Mouse (Mus musculus) cortical plate, adult 2 months (tissue): ENCODE data around the gene Herc4. TPM values are rescaled to one million over a fixed set of nuclear protein-coding genes. Genes with fewer than 3 reads are reported as not detected.

Experiments used
- H3K27ac ChIP-seq: fragments of 200-500 bp; 2 replicates; pipeline ENCODE4 v1.5.1; 2012; ENCODE audit warnings: low read length, control low read depth, inconsistent platforms; ENCODE audit not compliant: insufficient read depth
- H3K4me1 ChIP-seq: fragments of 200-500 bp; 2 replicates; pipeline ENCODE4 v1.6.1; 2011; ENCODE audit warnings: low read length; ENCODE audit not compliant: control insufficient read depth, insufficient read depth
- H3K4me3 ChIP-seq: fragments of 200-500 bp; 2 replicates; pipeline ENCODE4 v1.5.1; 2011; ENCODE audit warnings: mild to moderate bottlenecking, low read length, control low read depth; ENCODE audit not compliant: insufficient read depth
- CTCF ChIP-seq: fragments of 200-500 bp; IDR thresholded peaks from 2 replicates; pipeline ENCODE4 v1.5.1; 2011; ENCODE audit warnings: mild to moderate bottlenecking, control low read depth, low read length; ENCODE audit not compliant: insufficient read depth; ENCODE audit errors: extremely low read depth
- POLR2A ChIP-seq: fragments of 200-500 bp; IDR thresholded peaks from 2 replicates; pipeline ENCODE4 v1.6.1; 2011; ENCODE audit warnings: mild to moderate bottlenecking, low read length, control low read depth; ENCODE audit not compliant: insufficient read depth; ENCODE audit errors: extremely low read depth
- polyA plus RNA-seq: library from polyadenylated mRNA; depleted of rRNA; stranded (reverse); fragments of >200 nt; gene quantifications from 2 replicates; pipeline ENCODE4 v1.2.3, GENCODE M21; 2012

Herc4 gene
- polyA plus RNA-seq, 1 experiment = 39.4 TPM

- H3K4me3 ChIP-seq = no peak overlapping the region; the same call in 1 of the 2 replicates
- TF ChIP-seq CTCF (no peak), POLR2A (no peak)
These were observed 2.2 kb downstream of the Herc4 start for GRCm38 (mm10) chr10:63245846-63246245.

GRCm38 (mm10) chr10:63247457-63247856 lies 3.8 kb downstream of the Herc4 start:
- Histone ChIP-seq H3K27ac (no peak overlapping the region), H3K4me3 (no peak overlapping the region), H3K4me1 (peaks cover 4% of the 10 kb centered on the region; the same call in 1 of the 2 replicates)
- TF ChIP-seq CTCF (no peak), POLR2A (no peak)

More at GRCm38 (mm10) chr10:63245846-63246245, 2.2 kb downstream of the Herc4 start:
- Histone ChIP-seq H3K27ac (no peak overlapping the region), H3K4me1 (peaks cover 4% of the 10 kb centered on the region; the same call in 1 of the 2 replicates)

- Histone ChIP-seq H3K27ac (no peak overlapping the region), H3K4me1 (peaks cover 4% of the 10 kb centered on the region; the same call in 1 of the 2 replicates), H3K4me3 (no peak overlapping the region)
- no peak for TF ChIP-seq CTCF
- no peak for TF ChIP-seq POLR2A
These were observed 4.8 kb downstream of the Herc4 start for GRCm38 (mm10) chr10:63248421-63248820.

GRCm38 (mm10) chr10:63258696-63259095 lies 15.1 kb downstream of the Herc4 start:
- no peaks in the 10 kb centered on the region for H3K4me1 ChIP-seq
- H3K4me3 ChIP-seq = no peak overlapping the region
- TF ChIP-seq CTCF = no peak
- TF ChIP-seq POLR2A = no peak
- H3K27ac ChIP-seq = no peak overlapping the region

GRCm38 (mm10) chr10:63259340-63259739 lies 15.7 kb downstream of the Herc4 start:
- no peak overlapping the region for H3K4me3 ChIP-seq
- no peak overlapping the region for H3K27ac ChIP-seq
- TF ChIP-seq POLR2A (no peak), CTCF (no peak)
- no peaks in the 10 kb centered on the region for H3K4me1 ChIP-seq

GRCm38 (mm10) chr10:63267941-63268340 lies 24.3 kb downstream of the Herc4 start:
- Histone ChIP-seq H3K4me3 (no peak overlapping the region), H3K4me1 (no peaks in the 10 kb centered on the region), H3K27ac (no peak overlapping the region)
- no peak for TF ChIP-seq POLR2A

GRCm38 (mm10) chr10:63272401-63272800 lies 28.8 kb downstream of the Herc4 start:
- H3K4me3 ChIP-seq = no peak overlapping the region
- no peaks in the 10 kb centered on the region for H3K4me1 ChIP-seq
- no peak overlapping the region for H3K27ac ChIP-seq
- TF ChIP-seq POLR2A (no peak), CTCF (no peak)

GRCm38 (mm10) chr10:63272868-63273267 lies 29.3 kb downstream of the Herc4 start:
- Histone ChIP-seq H3K27ac (no peak overlapping the region), H3K4me3 (no peak overlapping the region), H3K4me1 (no peaks in the 10 kb centered on the region)
- TF ChIP-seq POLR2A (no peak), CTCF (no peak)

GRCm38 (mm10) chr10:63277010-63277409 lies 33.4 kb downstream of the Herc4 start:
- Histone ChIP-seq H3K27ac (no peak overlapping the region), H3K4me1 (no peaks in the 10 kb centered on the region), H3K4me3 (no peak overlapping the region)
- TF ChIP-seq CTCF (no peak), POLR2A (no peak)

- no peak overlapping the region for H3K27ac ChIP-seq
- H3K4me3 ChIP-seq = no peak overlapping the region
- H3K4me1 ChIP-seq = no peaks in the 10 kb centered on the region
- TF ChIP-seq POLR2A (no peak), CTCF (no peak)
These were observed 36.2 kb downstream of the Herc4 start for GRCm38 (mm10) chr10:63279851-63280250.
